Mouse (Mus musculus) embryonic facial prominence, embryonic 15.5 days (tissue): Measurements from ENCODE around the gene Olfr275. TPM values are rescaled to one million over a fixed set of nuclear protein-coding genes. Genes with fewer than 3 reads are reported as not detected.
"Not testable (repeated sequence)": the region's sequence is repeated elsewhere in the genome, so short reads cannot be mapped to it uniquely, and the experiment has no call there.

Source experiments
- ATAC-seq: fragments of 200-750 bp; cut with Nextera tagmentation; 2 replicates; pipeline ENCODE4 v1.8.0; 2017; ENCODE audit warnings: low read depth, moderate TSS enrichment; ENCODE audit not compliant: insufficient number of reproducible peaks, low FRiP score, low TSS enrichment
- H3K27ac ChIP-seq: fragments of 300-500 bp; sonication (generic); replicated peaks from 2 replicates; pipeline ENCODE4 v1.5.1; 2015; ENCODE audit warnings: mild to moderate bottlenecking, inconsistent platforms
- H3K27me3 ChIP-seq: fragments of 300-500 bp; sonication (generic); 2 replicates; pipeline ENCODE4 v1.6.1; 2015; ENCODE audit warnings: inconsistent platforms
- H3K36me3 ChIP-seq: fragments of 300-500 bp; sonication (generic); 2 replicates; pipeline ENCODE4 v1.6.1; 2015; ENCODE audit warnings: mild to moderate bottlenecking, inconsistent platforms
- H3K4me1 ChIP-seq: fragments of 300-500 bp; sonication (generic); 2 replicates; pipeline ENCODE4 v1.6.1; 2015; ENCODE audit warnings: inconsistent platforms
- H3K4me2 ChIP-seq: fragments of 300-500 bp; sonication (generic); replicated peaks from 2 replicates; pipeline ENCODE4 v1.6.1; 2015; ENCODE audit warnings: mild to moderate bottlenecking, inconsistent platforms
- H3K4me3 ChIP-seq: fragments of 300-500 bp; sonication (generic); replicated peaks from 2 replicates; pipeline ENCODE4 v1.5.1; 2015; ENCODE audit warnings: mild to moderate bottlenecking, inconsistent platforms
- H3K9ac ChIP-seq: fragments of 300-500 bp; sonication (generic); 2 replicates; pipeline ENCODE4 v1.6.1; 2015; ENCODE audit warnings: inconsistent platforms
- H3K9me3 ChIP-seq: fragments of 300-500 bp; sonication (generic); replicated peaks from 2 replicates; pipeline ENCODE4 v1.6.1; 2016; ENCODE audit warnings: inconsistent platforms
- WGBS: fragments of 180-500 bp; shearing (Covaris S2); methylation state at CpG from one replicate; pipeline ENCODE4 v1.1.7; 2015; 5-methylcytosine and 5-hydroxymethylcytosine counted together
- polyA plus RNA-seq: library from polyadenylated mRNA; unstranded; fragments of >200 nt; fragmentation: Nextera tagmentation; extraction: Ambion mirVana; gene quantifications from 2 replicates; pipeline ENCODE4 v1.2.1, GENCODE M21; 2015

Olfr275 gene
- not detected in 2 replicates for polyA plus RNA-seq

GRCm38 (mm10) chr4:52814304-52814703 is at the start of gene Olfr275:
TSS of gene Olfr275 (plus strand) at chr4:52814604.
- Histone ChIP-seq H3K4me1 (no peaks in the 10 kb centered on the region), H3K9ac (no peak within 1 kb of the TSS), H3K36me3 (no peaks in the 10 kb centered on the region), H3K27ac (no peak within 1 kb of the TSS), H3K9me3 (no peaks in the 10 kb centered on the region), H3K4me3 (no peak within 1 kb of the TSS), H3K27me3 (no peaks in the 10 kb centered on the region), H3K4me2 (no peak within 1 kb of the TSS)
- no peak for ATAC-seq
- WGBS, result 88% methylated on average over 2 of the region's 2 CpGs

- Histone ChIP-seq H3K4me3 (no peak overlapping the region), H3K9me3 (no peaks in the 10 kb centered on the region), H3K4me1 (no peaks in the 10 kb centered on the region), H3K27me3 (no peaks in the 10 kb centered on the region), H3K9ac (no peak overlapping the region), H3K27ac (no peak overlapping the region), H3K36me3 (no peaks in the 10 kb centered on the region), H3K4me2 (no peak overlapping the region)
- no peak for ATAC-seq
- WGBS, result 87% methylated on average over 6 of the region's 6 CpGs
Measured at GRCm38 (mm10) chr4:52765612-52766011, 48.8 kb upstream of the Olfr275 start.

GRCm38 (mm10) chr4:52772186-52772585 is 42.2 kb upstream of the Olfr275 start:
- ATAC-seq, result no peak
- H3K27me3 ChIP-seq, result no peaks in the 10 kb centered on the region
- no peak overlapping the region for H3K4me3 ChIP-seq
- H3K4me1 ChIP-seq, result no peaks in the 10 kb centered on the region
- no peak overlapping the region for H3K27ac ChIP-seq
- H3K36me3 ChIP-seq, result no peaks in the 10 kb centered on the region
- H3K9ac ChIP-seq, result no peak overlapping the region
- H3K9me3 ChIP-seq, result no peaks in the 10 kb centered on the region
- 46% methylated on average over 5 of the region's 5 CpGs for WGBS
- H3K4me2 ChIP-seq, result no peak overlapping the region

DNA sequence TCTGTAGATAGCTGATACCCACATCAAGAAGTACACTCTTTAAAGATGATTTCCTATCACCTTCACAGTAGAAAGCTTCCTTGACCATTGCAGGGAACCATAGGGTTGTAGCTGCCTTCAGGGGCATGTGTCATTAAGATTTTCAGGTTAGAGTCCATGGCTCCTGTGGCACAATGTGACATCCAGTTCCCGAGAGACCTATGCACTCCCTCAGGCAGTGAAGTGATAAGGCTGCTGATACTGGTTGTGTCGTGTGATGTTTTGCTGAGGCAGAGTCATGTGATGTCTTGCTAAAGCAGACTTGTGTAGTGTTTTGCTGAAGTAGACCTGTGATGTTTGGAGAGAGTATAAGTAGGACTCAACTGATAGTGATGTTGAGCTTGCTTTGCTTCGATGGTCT is 14.4 kb upstream of the Olfr275 start:
- WGBS, result 78% methylated on average over 3 of the region's 3 CpGs
- ATAC-seq, result no peak
- H3K27me3 ChIP-seq, result no peaks in the 10 kb centered on the region

GRCm38 (mm10) chr4:52811871-52812270 is 2.5 kb upstream of the Olfr275 start:
- H3K36me3 ChIP-seq, result no peaks in the 10 kb centered on the region
- no peak for ATAC-seq
- WGBS, result 33% methylated on average over 2 of the region's 2 CpGs

More for the DNA sequence above, 14.4 kb upstream of the Olfr275 start:
- Histone ChIP-seq H3K4me1 (no peaks in the 10 kb centered on the region), H3K9me3 (no peaks in the 10 kb centered on the region), H3K4me2 (no peak overlapping the region), H3K36me3 (no peaks in the 10 kb centered on the region), H3K9ac (no peak overlapping the region), H3K4me3 (no peak overlapping the region), H3K27ac (no peak overlapping the region)

DNA sequence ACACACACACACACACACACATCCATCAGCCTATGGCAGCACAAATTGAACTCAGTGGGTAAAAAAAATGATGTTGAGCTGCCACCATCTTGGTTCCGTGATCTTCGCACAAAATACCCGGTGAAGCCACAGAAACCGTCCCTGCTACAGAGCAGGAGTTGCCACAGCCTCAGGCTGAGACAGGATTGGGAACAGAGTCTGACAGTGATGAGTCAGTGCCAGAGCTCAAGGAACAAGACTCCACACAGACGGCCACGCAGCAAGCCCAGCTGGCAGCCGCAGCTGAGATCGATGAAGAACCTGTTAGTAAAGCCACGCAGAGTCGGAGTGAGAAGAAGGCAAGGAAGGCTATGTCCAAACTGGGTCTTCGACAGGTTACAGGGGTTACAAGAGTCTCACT is 7.0 kb downstream of the Olfr275 start:
- no peaks in the 10 kb centered on the region for H3K9me3 ChIP-seq

More at GRCm38 (mm10) chr4:52811871-52812270, 2.5 kb upstream of the Olfr275 start:
- no peaks in the 10 kb centered on the region for H3K9me3 ChIP-seq
- no peaks in the 10 kb centered on the region for H3K27me3 ChIP-seq
- H3K4me2 ChIP-seq, result no peak overlapping the region
- H3K27ac ChIP-seq, result no peak overlapping the region
- H3K4me1 ChIP-seq, result no peaks in the 10 kb centered on the region
- no peak overlapping the region for H3K4me3 ChIP-seq
- no peak overlapping the region for H3K9ac ChIP-seq

GRCm38 (mm10) chr4:52845411-52845810 is 31.0 kb downstream of the Olfr275 start:
- not testable (repeated sequence) for H3K4me3 ChIP-seq, H3K36me3 ChIP-seq, ATAC-seq, H3K27ac ChIP-seq, H3K4me1 ChIP-seq, H3K27me3 ChIP-seq, H3K9ac ChIP-seq, H3K4me2 ChIP-seq, H3K9me3 ChIP-seq
- 35% methylated on average over 1 of the region's 1 CpGs for WGBS

More for the DNA sequence above, 7.0 kb downstream of the Olfr275 start:
- Histone ChIP-seq H3K4me2 (no peak overlapping the region), H3K4me1 (no peaks in the 10 kb centered on the region), H3K9ac (no peak overlapping the region), H3K36me3 (no peaks in the 10 kb centered on the region), H3K27me3 (no peaks in the 10 kb centered on the region), H3K27ac (no peak overlapping the region), H3K4me3 (no peak overlapping the region)
- WGBS, result 94% methylated on average over 11 of the region's 11 CpGs
- ATAC-seq, result no peak

DNA sequence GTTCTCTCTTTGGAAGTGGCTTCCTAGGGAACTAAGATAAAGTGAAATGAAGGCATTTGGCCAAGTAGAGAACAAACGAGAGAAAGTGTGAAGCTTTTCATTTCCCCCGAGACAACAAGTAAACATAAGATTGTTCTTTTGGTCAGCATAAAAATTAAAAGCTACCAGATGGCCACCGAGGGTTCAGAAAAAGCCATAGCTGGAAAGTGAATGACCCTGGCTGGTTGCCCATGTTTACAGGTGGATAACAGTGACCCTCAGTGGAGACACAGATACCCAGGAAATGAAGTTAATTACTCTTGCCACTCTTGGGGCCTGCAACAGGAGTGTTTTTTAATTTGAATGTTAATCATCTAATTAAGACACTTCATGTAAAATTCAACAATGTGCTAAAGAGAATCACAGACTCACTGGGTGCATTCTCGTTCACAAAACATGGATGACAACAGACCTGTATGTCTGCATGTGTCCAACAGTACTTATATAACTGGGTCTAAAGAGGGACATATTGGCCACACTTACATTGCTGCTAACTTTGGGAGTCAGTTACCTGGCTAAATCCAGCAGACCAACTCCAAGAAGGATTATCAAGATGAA is 34.7 kb downstream of the Olfr275 start:
- WGBS, result 69% methylated on average over 4 of the region's 4 CpGs
- no peak overlapping the region for H3K4me3 ChIP-seq
- H3K9ac ChIP-seq, result no peak overlapping the region
- H3K9me3 ChIP-seq, result no peaks in the 10 kb centered on the region
- ATAC-seq, result no peak
- H3K4me1 ChIP-seq, result no peaks in the 10 kb centered on the region
- H3K27me3 ChIP-seq, result no peaks in the 10 kb centered on the region
- no peaks in the 10 kb centered on the region for H3K36me3 ChIP-seq
- no peak overlapping the region for H3K27ac ChIP-seq
- H3K4me2 ChIP-seq, result no peak overlapping the region

DNA sequence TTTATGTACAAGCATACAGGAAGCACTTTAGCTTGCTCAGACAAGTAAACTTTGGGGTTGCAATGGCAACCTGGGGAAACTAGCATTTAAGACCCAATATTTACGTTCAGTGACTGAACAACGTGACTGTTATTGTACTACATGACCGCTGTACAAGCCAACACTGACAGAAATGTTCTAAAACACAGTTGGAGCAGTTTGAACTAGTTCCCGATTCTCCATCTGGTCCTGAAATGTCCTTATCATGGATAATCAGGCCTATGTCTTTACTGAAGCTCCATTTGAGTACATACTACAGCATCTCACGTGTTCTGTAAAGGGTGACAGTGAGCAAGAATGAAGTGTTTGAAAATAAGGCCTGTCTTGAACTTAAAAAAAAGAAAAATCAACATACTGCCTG is 35.3 kb downstream of the Olfr275 start:
- Histone ChIP-seq H3K9me3 (no peaks in the 10 kb centered on the region), H3K9ac (no peak overlapping the region), H3K36me3 (no peaks in the 10 kb centered on the region), H3K4me2 (no peak overlapping the region), H3K27ac (no peak overlapping the region), H3K27me3 (no peaks in the 10 kb centered on the region), H3K4me3 (no peak overlapping the region), H3K4me1 (no peaks in the 10 kb centered on the region)
- ATAC-seq, result no peak
- WGBS, result 84% methylated on average over 5 of the region's 5 CpGs

GRCm38 (mm10) chr4:52859136-52859535 is 44.7 kb downstream of the Olfr275 start, which contains the start of gene Olfr273:
TSS of gene Olfr273 (minus strand) at chr4:52859236.
- no peaks in the 10 kb centered on the region for H3K27me3 ChIP-seq
- H3K4me1 ChIP-seq, result no peaks in the 10 kb centered on the region
- no peaks in the 10 kb centered on the region for H3K36me3 ChIP-seq
- no peak within 1 kb of the TSS for H3K9ac ChIP-seq
- H3K4me2 ChIP-seq, result no peak within 1 kb of the TSS
- H3K27ac ChIP-seq, result no peak within 1 kb of the TSS
- H3K4me3 ChIP-seq, result no peak within 1 kb of the TSS
- no peaks in the 10 kb centered on the region for H3K9me3 ChIP-seq
- 72% methylated on average over 1 of the region's 1 CpGs for WGBS
- no peak for ATAC-seq

DNA sequence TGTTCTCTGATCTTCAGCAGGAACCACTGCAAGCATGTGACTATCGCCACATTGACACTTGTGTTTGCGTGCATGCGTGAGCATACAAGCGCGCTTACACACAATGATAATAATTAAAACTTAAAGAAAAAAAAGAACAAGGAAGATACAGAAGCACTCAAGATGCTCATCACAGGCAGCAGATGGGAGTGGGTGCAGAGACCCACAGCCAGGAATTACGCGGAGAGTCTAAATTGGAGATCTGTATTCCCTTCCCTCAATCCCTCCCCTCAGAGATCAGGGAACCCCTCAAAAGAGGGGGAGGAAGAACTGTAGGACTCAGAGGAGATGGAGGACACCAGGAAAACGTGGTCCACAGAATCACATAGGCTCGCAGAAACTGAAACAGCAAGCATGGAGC is 49.8 kb downstream of the Olfr275 start:
- Histone ChIP-seq H3K4me2 (no peak overlapping the region), H3K27me3 (no peaks in the 10 kb centered on the region), H3K36me3 (no peaks in the 10 kb centered on the region), H3K27ac (no peak overlapping the region), H3K4me1 (no peaks in the 10 kb centered on the region), H3K9me3 (no peaks in the 10 kb centered on the region), H3K4me3 (no peak overlapping the region), H3K9ac (no peak overlapping the region)
- 89% methylated on average over 9 of the region's 9 CpGs for WGBS
- no peak for ATAC-seq
